Mouse (Mus musculus): Measurements from ENCODE around the gene Hoxc4.

Hoxc4 gene

DNA sequence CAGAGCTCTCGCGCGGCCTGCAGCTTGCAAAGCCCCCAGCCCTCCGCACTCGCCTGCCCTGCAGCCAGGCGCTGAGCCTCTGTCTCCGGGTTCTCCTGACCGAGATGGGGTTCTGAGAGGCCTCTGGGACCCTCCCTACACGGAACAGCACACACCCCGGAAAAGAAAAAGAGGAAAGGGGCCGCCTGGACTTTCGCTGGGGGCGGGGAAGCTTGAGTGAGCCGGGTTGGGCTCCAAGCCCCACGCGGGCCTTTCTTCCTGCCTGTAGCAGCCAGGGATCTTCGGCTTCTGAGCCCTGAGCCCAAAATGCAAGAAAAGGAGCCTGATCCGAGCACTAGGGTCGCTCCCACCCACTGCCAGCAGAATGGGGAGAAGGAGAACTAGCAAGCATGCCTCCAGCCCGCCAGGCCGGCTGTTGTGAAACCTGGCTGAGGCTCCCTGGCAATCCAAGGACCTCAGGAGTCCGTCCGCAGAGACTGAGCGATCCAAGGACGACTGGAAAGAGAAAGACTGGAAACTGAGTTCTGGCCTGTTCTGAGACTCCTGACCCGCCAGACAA, 6.7 kb upstream of the Hoxc4 start:
- peak; percentile 64 for DNase-seq (ENCODE audit: low spot score)

GRCm38 (mm10) chr15:103013238-103013984, 5.3 kb upstream of the Hoxc4 start:
- peak; percentile 78 for DNase-seq (ENCODE audit: low spot score)

DNA sequence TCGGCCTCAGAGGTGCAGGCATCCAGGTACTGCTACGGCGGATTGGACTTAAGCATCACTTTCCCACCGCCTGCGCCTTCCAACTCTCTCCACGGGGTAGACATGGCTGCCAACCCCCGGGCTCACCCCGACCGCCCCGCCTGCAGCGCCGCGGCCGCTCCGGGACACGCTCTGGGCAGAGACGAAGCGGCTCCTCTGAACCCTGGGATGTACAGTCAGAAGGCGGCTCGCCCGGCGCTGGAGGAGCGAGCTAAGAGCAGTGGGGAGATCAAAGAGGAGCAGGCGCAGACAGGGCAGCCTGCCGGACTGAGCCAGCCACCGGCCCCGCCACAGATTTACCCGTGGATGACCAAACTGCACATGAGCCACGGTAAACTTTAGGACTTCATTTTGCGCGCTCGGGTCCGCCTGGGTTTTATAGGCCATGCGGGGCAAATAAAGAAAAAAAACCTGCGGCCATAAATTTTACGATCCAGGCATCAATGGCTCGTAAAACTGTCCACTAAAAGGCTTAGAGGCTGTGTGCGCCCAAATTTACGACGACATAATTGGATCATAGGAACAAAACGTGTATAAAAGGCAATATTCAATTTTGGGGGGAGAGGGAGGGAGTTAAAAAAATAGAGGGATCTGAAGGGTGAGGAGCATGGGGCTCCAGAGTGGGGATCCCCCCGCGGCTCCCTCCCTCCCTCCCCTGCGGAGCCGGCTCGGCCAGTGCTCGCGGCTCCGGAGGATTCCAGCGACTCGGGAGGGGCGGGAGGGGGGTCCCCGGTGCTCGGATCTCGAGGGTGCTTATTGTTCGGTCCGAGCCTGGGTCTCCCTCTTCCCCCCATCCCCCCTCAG, 4.3 kb upstream of the Hoxc4 start:
- peak; percentile 60 for DNase-seq (ENCODE audit: low spot score)

DNA sequence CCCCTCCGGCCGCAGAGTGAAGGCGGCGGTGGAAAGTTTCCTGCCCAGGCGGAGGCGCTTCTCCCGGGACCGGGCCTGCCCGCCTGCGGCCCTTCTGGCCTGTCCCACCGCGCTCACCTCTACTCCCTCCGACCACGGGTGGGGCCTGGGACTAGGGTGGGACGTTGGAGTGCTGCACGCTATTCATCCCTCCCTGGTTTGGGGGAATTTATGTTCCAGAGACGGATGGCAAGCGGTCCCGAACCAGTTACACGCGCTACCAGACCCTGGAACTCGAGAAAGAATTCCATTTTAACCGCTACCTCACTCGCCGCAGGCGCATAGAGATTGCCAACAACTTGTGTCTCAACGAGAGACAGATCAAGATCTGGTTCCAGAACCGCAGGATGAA, 3.7 kb upstream of the Hoxc4 start:
- no peak for DNase-seq (ENCODE audit: low spot score)

GRCm38 (mm10) chr15:103015406-103016166, 3.1 kb upstream of the Hoxc4 start:
- no peak for DNase-seq (ENCODE audit: low spot score)

DNA sequence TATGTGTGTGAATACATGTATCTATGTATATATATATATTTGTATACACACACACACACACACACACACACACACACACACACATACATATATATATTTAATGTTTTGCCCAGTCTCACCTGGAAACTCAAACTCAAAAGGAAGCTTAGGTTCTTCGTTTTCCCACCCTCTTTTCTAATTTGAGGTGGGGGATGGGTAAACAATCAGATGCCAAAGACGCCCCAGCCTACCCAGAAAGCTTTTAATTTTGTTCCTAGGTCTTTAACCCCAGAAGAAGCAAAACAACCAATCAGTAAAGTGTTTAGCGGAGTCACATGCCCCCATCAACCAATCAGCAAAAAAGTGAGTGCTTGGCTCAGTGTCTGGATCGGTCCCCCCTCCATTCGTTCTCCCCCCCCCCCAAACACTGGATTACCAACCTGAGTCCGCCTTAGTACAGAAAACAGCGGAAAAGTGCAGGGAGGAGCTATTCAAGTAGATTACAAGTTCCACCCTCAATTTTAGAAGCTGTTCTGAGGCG, 2.2 kb downstream of the Hoxc4 start:
- no peak for DNase-seq (ENCODE audit: low spot score)

DNA sequence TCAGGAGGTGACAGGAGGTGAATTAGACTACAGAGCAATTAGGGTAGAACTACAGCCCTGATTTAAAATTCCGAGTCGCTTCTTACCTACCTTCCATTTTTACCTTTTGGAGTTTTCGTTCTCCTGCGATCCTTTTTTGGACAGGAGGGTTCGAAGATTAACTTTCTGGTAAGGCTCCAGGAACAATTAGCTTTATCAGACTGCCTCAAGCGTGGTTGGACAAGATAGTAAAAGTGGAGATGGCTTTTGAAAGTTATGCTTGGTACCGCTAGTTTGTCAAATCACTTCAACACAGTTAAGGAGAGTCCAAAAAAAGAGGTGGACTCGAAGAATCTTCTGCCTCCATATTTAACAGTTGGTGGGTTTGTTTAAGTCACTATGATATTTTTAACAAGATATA, 2.8 kb downstream of the Hoxc4 start:
- no peak for DNase-seq (ENCODE audit: low spot score)

DNA sequence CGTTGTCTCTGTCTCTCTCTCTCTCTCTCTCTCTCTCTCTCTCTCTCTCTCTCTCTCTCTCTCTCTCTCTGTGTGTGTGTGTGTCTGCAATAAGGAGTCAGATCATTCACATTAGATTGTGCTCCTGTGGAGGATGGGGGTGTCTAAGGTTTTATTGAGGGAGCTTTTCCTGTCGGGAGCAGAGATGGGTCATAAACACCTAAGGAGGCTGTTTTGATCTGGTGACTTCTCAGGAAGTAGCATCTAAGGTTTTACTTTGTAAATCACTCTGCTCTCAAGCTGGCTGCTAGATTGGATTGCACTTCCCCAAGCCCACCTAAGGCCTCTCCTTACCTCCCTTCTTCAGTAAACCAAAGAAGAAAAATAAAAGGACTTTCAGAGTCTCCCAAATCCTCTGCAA, 5.4 kb downstream of the Hoxc4 start:
- no peak for DNase-seq (ENCODE audit: low spot score)

DNA sequence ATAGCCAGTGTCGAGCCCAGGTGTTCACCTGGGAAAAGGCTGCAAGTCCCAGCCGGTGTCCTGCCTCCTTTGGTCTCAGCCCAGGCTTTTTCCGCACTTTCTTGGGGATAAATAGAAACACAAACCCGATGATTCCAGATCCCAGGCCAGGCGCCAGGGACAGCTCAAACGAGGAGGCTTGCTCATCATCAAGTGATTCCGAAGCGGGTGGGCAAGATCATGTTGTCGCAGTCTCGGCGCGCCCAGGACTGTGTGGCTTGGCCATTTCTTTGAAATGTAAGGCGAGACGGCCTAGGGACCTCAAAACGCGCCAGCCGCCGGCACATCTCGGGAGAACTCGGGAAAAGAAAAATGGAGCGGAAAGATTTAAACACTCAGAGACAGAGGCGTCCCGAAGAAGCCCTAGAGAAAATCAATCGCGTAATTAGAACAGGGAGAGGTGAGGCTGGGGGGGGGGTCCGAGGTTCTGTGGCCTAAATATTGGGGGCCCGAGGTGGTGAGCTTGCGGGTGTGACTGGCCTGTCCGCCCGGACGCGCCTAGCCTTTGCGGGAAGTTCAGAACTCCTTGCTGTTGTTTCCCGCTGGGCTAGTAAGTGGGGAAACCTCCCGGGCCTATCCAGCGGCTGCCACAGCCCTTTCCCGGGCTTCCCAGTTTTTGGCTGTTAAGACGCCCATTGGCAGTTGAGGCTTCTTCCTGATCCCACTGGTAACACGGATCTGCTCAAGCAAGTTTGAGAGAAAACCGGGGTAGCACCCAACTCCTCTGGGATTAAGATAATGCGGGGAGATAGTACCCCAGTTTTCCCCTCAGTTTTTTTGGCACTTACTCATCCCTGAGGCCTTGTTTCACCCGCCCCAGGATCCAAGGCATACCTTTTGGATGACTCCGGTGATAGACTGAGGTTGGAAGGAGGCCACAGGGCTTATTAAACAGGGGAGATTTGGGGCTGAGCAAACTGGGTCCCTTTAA, 8.8 kb downstream of the Hoxc4 start:
- no peak for DNase-seq (ENCODE audit: low spot score)

DNA sequence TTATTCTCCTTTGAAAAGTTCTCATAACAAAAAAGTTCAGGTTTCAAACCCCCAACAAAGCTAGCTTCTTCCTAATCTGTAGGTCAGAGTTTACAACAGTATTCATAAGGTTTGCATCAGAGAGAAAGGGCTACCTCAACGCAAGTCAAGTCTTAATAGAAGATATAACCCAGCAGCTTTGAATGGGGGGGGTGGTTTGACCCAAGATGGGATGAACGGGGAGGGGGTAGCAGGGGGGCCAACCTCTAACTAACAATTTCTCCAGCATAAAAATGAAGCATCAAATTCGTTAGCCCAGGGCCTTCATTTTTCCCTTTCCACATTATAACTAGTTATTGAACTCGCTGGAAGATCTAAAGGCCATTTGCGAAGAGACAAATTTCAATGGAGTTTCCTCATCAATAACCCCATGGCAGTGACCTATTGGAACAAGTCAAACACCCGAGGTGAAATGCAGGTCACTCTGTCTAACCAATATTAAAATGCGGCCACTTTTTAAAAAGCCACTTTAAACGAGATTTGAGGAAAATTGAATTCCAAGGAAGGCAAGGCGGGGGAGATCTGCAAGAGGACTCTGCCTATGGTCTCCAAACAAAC, 10.3 kb downstream of the Hoxc4 start:
- DNase-seq (ENCODE audit: low spot score), result no peak

DNA sequence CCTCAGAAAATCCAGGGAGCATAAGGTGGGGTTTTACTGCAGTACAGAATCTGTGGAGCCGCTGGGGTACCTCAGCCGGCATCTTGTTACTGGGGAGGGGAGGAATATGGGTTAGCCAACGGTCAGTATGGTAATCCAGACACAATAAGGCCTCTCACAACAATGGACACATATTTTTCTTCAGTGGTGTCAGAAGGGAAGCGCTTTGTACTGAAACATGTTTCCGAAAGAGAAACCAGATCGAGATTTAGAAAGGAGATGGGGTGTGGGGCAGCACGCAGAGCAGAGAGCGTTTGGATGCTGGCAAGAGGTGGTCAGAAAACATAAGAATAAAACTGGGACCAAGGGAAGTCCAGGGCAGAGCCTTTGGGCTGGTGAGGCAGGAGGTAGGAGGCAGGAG, 11.4 kb downstream of the Hoxc4 start:
- no peak for DNase-seq (ENCODE audit: low spot score)

DNA sequence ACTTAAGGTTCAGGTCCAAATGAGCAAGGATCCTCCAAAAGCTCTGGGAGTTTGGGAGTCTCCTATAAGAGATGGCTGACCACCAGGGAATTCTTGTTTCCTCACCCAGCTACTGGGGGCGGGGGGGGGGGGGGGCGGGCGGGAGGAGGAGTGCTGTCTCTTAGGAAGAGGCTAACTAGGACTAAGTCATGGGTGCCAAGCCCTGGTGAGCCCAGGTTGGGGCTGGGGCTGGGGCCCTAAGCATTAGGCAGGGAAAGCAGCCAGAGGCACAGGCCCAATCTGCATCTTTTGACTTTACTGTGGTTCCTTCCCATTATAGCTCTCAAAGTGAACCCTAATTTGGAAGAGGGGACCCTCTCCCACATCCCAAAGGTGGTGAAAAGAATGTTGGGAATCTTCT, 13.4 kb downstream of the Hoxc4 start:
- no peak for DNase-seq (ENCODE audit: low spot score)

GRCm38 (mm10) chr15:103032646-103033575, 14.2 kb downstream of the Hoxc4 start:
- DNase-seq (ENCODE audit: low spot score), result no peak

GRCm38 (mm10) chr15:103034043-103034806, 15.5 kb downstream of the Hoxc4 start:
- no peak for DNase-seq (ENCODE audit: low spot score)

DNA sequence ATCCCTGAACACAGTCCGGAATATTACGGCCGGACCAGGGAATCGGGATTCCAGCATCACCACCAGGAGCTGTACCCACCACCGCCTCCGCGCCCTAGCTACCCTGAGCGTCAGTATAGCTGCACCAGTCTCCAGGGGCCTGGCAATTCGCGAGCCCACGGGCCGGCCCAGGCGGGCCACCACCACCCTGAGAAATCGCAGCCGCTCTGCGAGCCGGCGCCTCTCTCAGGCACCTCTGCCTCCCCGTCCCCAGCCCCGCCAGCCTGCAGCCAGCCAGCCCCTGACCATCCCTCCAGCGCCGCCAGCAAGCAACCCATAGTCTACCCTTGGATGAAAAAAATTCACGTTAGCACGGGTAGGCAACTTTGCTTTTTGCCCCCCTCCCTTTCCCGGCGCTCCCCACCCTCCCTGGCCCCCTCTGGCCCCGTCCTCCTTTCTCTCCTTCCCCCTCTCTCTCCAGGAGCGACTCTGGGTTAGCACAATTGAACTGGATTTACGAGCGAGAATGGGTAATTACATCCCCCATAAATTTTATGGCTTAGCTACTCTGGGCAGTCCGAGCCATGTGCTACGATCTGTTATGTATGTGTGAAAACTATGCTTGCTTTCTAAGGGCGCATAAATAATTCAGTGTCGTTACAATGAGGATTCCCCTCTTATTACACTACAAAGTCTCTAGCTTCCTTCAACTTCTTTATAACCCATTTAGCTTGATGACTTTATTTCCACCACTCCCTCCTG, 16.2 kb downstream of the Hoxc4 start:
- DNase-seq (ENCODE audit: low spot score), result no peak

DNA sequence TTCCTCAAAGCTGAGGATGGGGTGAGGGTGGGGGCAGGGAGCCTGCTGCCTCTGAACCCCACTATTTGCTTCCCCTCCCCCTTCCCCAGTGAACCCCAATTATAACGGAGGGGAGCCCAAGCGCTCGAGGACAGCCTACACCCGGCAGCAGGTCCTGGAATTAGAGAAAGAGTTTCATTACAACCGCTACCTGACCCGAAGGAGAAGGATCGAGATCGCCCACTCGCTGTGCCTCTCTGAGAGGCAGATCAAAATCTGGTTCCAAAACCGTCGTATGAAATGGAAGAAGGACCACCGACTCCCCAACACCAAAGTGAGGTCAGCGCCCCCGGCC, 16.8 kb downstream of the Hoxc4 start:
- DNase-seq (ENCODE audit: low spot score), result no peak

DNA sequence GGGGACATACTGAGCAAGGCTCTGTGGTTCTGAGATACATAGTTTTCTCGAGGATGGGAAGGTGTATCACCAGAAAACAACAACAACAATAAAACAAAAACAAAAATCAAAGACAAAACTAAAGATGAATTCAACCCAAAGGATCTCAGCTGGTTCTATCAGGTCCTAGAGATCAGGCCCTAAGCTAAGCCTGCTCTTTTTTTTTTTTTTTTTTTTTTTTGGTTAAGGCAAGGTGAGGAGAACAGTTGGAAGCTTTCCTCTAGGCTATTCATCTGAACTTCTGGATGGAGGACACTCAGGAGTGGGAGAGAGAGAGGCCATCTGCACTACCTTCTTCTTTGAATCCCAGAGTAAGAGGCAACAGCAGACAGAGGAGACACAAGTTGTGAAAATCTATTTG, 18.8 kb downstream of the Hoxc4 start:
- no peak for DNase-seq (ENCODE audit: low spot score)

Data from testis, postnatal 10 days (tissue).